Mouse (Mus musculus): ENCODE results near the gene Vmn1r114.
"Not testable (repeated sequence)": the region's sequence is repeated elsewhere in the genome, so short reads cannot be mapped to it uniquely, and the experiment has no call there.

Vmn1r114 gene

GRCm38 (mm10) chr7:20812086-20812485 lies at the start of gene Vmn1r114:
Gene Vmn1r114 (minus strand): TSS chr7:20812186.
- in situ Hi-C loops (cut with MboI, MseI) = loop anchor here (25.0 kb wide), 1 partner anchor 300 kb away; no protein-coding TSS in a partner anchor

- in situ Hi-C loops (cut with MboI, MseI) = not testable (repeated sequence)
Measured at GRCm38 (mm10) chr7:20844885-20845284, 32.9 kb upstream of the Vmn1r114 start, which contains the start of gene Vmn1r115. Gene Vmn1r115 (minus strand): TSS chr7:20844985.

DNA sequence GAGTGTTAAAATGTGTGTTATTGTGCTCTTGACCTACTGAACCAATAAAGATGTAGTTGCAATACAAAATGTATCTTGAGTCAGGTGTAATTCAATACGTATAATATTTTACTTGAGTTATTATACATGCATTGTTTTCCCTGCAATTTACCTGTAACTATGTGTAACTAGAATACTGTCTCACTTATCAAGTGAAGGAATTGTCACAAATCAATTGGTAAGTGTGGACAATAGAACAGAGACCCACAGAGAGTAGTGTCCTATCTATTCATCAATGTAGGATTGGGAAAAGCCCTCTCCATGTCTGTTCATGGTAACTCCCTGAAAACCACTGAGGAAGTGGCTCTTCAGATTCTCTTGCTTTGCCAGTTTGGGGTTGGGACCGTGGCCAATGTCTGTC lies 25.0 kb downstream of the Vmn1r114 start, which contains the start of gene Vmn1r113:
Gene Vmn1r113, plus strand, starts transcription at position 301 of the 400 bp plus-strand sequence.
- in situ Hi-C loops (cut with MboI, MseI) = loop anchor here (25.0 kb wide), 2 partner anchors 500 to 825 kb away; partner anchors contain the start of gene Vmn1r132

GRCm38 (mm10) chr7:20770885-20771284 lies 41.1 kb downstream of the Vmn1r114 start, which contains the start of gene Vmn1r112:
Gene Vmn1r112 (plus strand): TSS chr7:20771185.
- in situ Hi-C loops (cut with MboI, MseI) = loop anchor here (10.0 kb wide), 1 partner anchor 1994 kb away; the partner anchor contains the start of gene Vmn1r157
